Mouse (Mus musculus) CH12.LX (cell line): ENCODE measurements around the gene Syt8.

Source experiments
- CTCF ChIP-seq, 2 experiments: IDR thresholded peaks in 1 of 2; conservative IDR thresholded peaks in 1 of 2; 2 replicates each; pipeline ENCODE4 v1.5.1; 2011 to 2012; ENCODE audit warnings: low read depth in 2 of 2, low read length in 2 of 2, improper control_type of control experiment in 1 of 2, inconsistent platforms in 1 of 2, mild to moderate bottlenecking in 1 of 2, moderate library complexity in 1 of 2
- E2F4 ChIP-seq: IDR thresholded peaks from 2 replicates; pipeline ENCODE4 v1.6.1; 2011; ENCODE audit warnings: low read depth, low read length, improper control_type of control experiment; ENCODE audit not compliant: insufficient replicate concordance
- EP300 ChIP-seq: IDR thresholded peaks from 2 replicates; pipeline ENCODE4 v1.6.1; 2011; ENCODE audit warnings: low read length, improper control_type of control experiment
- JUND ChIP-seq: conservative IDR thresholded peaks from 2 replicates; pipeline ENCODE4 v1.6.1; 2011; ENCODE audit warnings: low read depth, low read length, improper control_type of control experiment
- MAZ ChIP-seq: IDR thresholded peaks from 2 replicates; pipeline ENCODE4 v1.6.1; 2012; ENCODE audit warnings: low read depth, mild to moderate bottlenecking, inconsistent platforms, low read length, improper control_type of control experiment, moderate library complexity
- MYC ChIP-seq: IDR thresholded peaks from 2 replicates; pipeline ENCODE4 v1.6.1; 2011; ENCODE audit warnings: low read depth, mild to moderate bottlenecking, improper control_type of control experiment, low read length
- POLR2A ChIP-seq: IDR thresholded peaks from 2 replicates; pipeline ENCODE4 v1.6.1; 2011; ENCODE audit warnings: low read depth, mild to moderate bottlenecking, improper control_type of control experiment, low read length
- RAD21 ChIP-seq: IDR thresholded peaks from 2 replicates; pipeline ENCODE4 v1.6.1; 2011; ENCODE audit warnings: low read depth, mild to moderate bottlenecking, low read length, improper control_type of control experiment, moderate library complexity
- RCOR1 ChIP-seq: conservative IDR thresholded peaks from 2 replicates; pipeline ENCODE4 v1.6.1; 2012; ENCODE audit warnings: low read depth, mild to moderate bottlenecking, inconsistent platforms, low read length, improper control_type of control experiment
- SMC3 ChIP-seq: IDR thresholded peaks from 2 replicates; pipeline ENCODE4 v1.6.1; 2011; ENCODE audit warnings: low read depth, low read length, improper control_type of control experiment
- TCF12 ChIP-seq: IDR thresholded peaks from 2 replicates; pipeline ENCODE4 v1.6.1; 2014; ENCODE audit warnings: low read depth, mild to moderate bottlenecking, inconsistent platforms, low read length, improper control_type of control experiment
- USF1 ChIP-seq: IDR thresholded peaks from 2 replicates; pipeline ENCODE4 v1.6.1; 2014; ENCODE audit warnings: low read depth, mild to moderate bottlenecking, inconsistent platforms, low read length, improper control_type of control experiment

GRCm38 (mm10) chr7:142408686-142409085, 26.0 kb upstream of the Syt8 start:
- no peak for TF ChIP-seq CTCF (conservative IDR thresholded peaks at IDR 0.05 in 1 of 2, IDR thresholded peaks at IDR 0.05 in 1 of 2; ENCODE audit: low read depth in 2 of 2, low read length in 2 of 2)
- TF ChIP-seq MYC = no peak
- no peak for TF ChIP-seq USF1
- TF ChIP-seq RCOR1 = no peak
- no peak for TF ChIP-seq POLR2A
- TF ChIP-seq MAZ = no peak
- no peak for TF ChIP-seq TCF12
- no peak for TF ChIP-seq RAD21
- no peak for TF ChIP-seq EP300
- no peak for TF ChIP-seq E2F4
- no peak for TF ChIP-seq JUND
- TF ChIP-seq SMC3 = no peak
